Mouse (Mus musculus) forebrain, embryonic 12.5 days (tissue): Measurements from ENCODE around the gene Fadd. TPM values are rescaled to one million over a fixed set of nuclear protein-coding genes. Genes with fewer than 3 reads are reported as not detected.

Experiments
- ATAC-seq: fragments of 200-750 bp; cut with Nextera tagmentation; 2 replicates; pipeline ENCODE4 v1.8.0; 2017; ENCODE audit warnings: moderate TSS enrichment; ENCODE audit not compliant: low FRiP score
- H3K27ac ChIP-seq: fragments of 300-500 bp; sonication (generic); 2 replicates; pipeline ENCODE4 v1.5.1; 2016; ENCODE audit warnings: mild to moderate bottlenecking
- H3K27me3 ChIP-seq: fragments of 300-500 bp; sonication (generic); 2 replicates; pipeline ENCODE4 v1.6.1; 2016; ENCODE audit warnings: mild to moderate bottlenecking
- H3K36me3 ChIP-seq: fragments of 300-500 bp; sonication (generic); replicated peaks from 2 replicates; pipeline ENCODE4 v1.6.1; 2016; ENCODE audit warnings: mild to moderate bottlenecking
- H3K4me1 ChIP-seq: fragments of 300-500 bp; sonication (generic); 2 replicates; pipeline ENCODE4 v1.6.1; 2016
- H3K4me2 ChIP-seq: fragments of 300-500 bp; sonication (generic); 2 replicates; pipeline ENCODE4 v1.6.1; 2016; ENCODE audit warnings: mild to moderate bottlenecking, moderate library complexity
- H3K4me3 ChIP-seq: fragments of 300-500 bp; sonication (generic); replicated peaks from 2 replicates; pipeline ENCODE4 v1.5.1; 2016; ENCODE audit warnings: mild to moderate bottlenecking
- H3K9ac ChIP-seq: fragments of 300-500 bp; sonication (generic); 2 replicates; pipeline ENCODE4 v1.6.1; 2016; ENCODE audit warnings: mild to moderate bottlenecking
- H3K9me3 ChIP-seq: fragments of 300-500 bp; sonication (generic); 2 replicates; pipeline ENCODE4 v1.6.1; 2016
- WGBS: fragments of 180-500 bp; shearing (Covaris S2); methylation state at CpG from one replicate; pipeline ENCODE4 v1.1.7; 2016; 5-methylcytosine and 5-hydroxymethylcytosine counted together
- polyA plus RNA-seq: library from polyadenylated mRNA; unstranded; fragments of >200 nt; fragmentation: Nextera tagmentation; extraction: Ambion mirVana; gene quantifications from 2 replicates; pipeline ENCODE4 v1.2.1, GENCODE M21; 2016

The Fadd gene
- polyA plus RNA-seq, 1 experiment from 2014 or later = 8.7 TPM

GRCm38 (mm10) chr7:144549904-144550566 is 32.2 kb downstream of the Fadd start:
- WGBS = 95% methylated on average over 2 of the region's 2 CpGs
- no peak overlapping the region for H3K4me2 ChIP-seq
- H3K9me3 ChIP-seq = no peaks in the 10 kb centered on the region
- H3K4me3 ChIP-seq = no peak overlapping the region
- H3K9ac ChIP-seq = no peak overlapping the region
- ATAC-seq = no peak
- H3K4me1 ChIP-seq = peaks cover 32% of the 10 kb centered on the region
- H3K27ac ChIP-seq = no peak overlapping the region
- H3K27me3 ChIP-seq = peaks cover 4% of the 10 kb centered on the region
- H3K36me3 ChIP-seq = peaks cover 39% of the 10 kb centered on the region

GRCm38 (mm10) chr7:144545231-144545630 is 37.0 kb downstream of the Fadd start:
- H3K27me3 ChIP-seq = no peaks in the 10 kb centered on the region
- no peaks in the 10 kb centered on the region for H3K9me3 ChIP-seq
- H3K9ac ChIP-seq = no peak overlapping the region
- WGBS = 90% methylated on average over 3 of the region's 3 CpGs
- H3K27ac ChIP-seq = no peak overlapping the region
- no peak for ATAC-seq
- H3K4me3 ChIP-seq = no peak overlapping the region
- H3K4me1 ChIP-seq = no peaks in the 10 kb centered on the region
- H3K36me3 ChIP-seq = peaks cover 28% of the 10 kb centered on the region
- H3K4me2 ChIP-seq = no peak overlapping the region

- Histone ChIP-seq H3K4me1 (peaks cover 10% of the 10 kb centered on the region; the same call in 1 of the 2 replicates), H3K27me3 (no peaks in the 10 kb centered on the region), H3K27ac (no peak overlapping the region), H3K4me2 (no peak overlapping the region), H3K4me3 (no peak overlapping the region), H3K9ac (no peak overlapping the region), H3K9me3 (no peaks in the 10 kb centered on the region), H3K36me3 (peaks cover 4% of the 10 kb centered on the region; the same call in 1 of the 2 replicates)
- no peak for ATAC-seq
- 95% methylated on average over 5 of the region's 5 CpGs for WGBS
Observed at GRCm38 (mm10) chr7:144541351-144541750, 40.9 kb downstream of the Fadd start.

- Histone ChIP-seq H3K4me1 (peaks cover 13% of the 10 kb centered on the region; the same call in 1 of the 2 replicates), H3K27me3 (no peaks in the 10 kb centered on the region), H3K4me2 (no peak overlapping the region), H3K4me3 (no peak overlapping the region), H3K27ac (no peak overlapping the region), H3K9me3 (no peaks in the 10 kb centered on the region), H3K36me3 (0 out of 2 replicates have a peak, but pooled peaks cover 3% of the 10 kb centered on the region), H3K9ac (no peak overlapping the region)
- ATAC-seq = no peak
- WGBS = 69% methylated on average over 2 of the region's 2 CpGs
Observed at GRCm38 (mm10) chr7:144539146-144539545, 43.1 kb downstream of the Fadd start.

GRCm38 (mm10) chr7:144538030-144538644 is 44.1 kb downstream of the Fadd start:
- ATAC-seq = no peak
- peaks cover 13% of the 10 kb centered on the region; the same call in 1 of the 2 replicates for H3K4me1 ChIP-seq
- WGBS = 93% methylated on average over 4 of the region's 4 CpGs
- H3K9me3 ChIP-seq = no peaks in the 10 kb centered on the region
- no peak overlapping the region for H3K27ac ChIP-seq
- H3K4me2 ChIP-seq = no peak overlapping the region
- H3K36me3 ChIP-seq = 0 out of 2 replicates have a peak, but pooled peaks cover 3% of the 10 kb centered on the region
- H3K27me3 ChIP-seq = no peaks in the 10 kb centered on the region
- no peak overlapping the region for H3K9ac ChIP-seq
- no peak overlapping the region for H3K4me3 ChIP-seq

GRCm38 (mm10) chr7:144536367-144536766 is 45.9 kb downstream of the Fadd start:
- Histone ChIP-seq H3K4me3 (no peak overlapping the region), H3K27me3 (no peaks in the 10 kb centered on the region), H3K4me1 (peaks cover 28% of the 10 kb centered on the region), H3K4me2 (no peak overlapping the region), H3K27ac (no peak overlapping the region), H3K9me3 (no peaks in the 10 kb centered on the region), H3K9ac (no peak overlapping the region), H3K36me3 (0 out of 2 replicates have a peak, but pooled peaks cover 3% of the 10 kb centered on the region)
- ATAC-seq = no peak
- 97% methylated on average over 3 of the region's 3 CpGs for WGBS

GRCm38 (mm10) chr7:144534773-144535172 is 47.5 kb downstream of the Fadd start:
- H3K4me1 ChIP-seq = peaks cover 28% of the 10 kb centered on the region
- H3K36me3 ChIP-seq = no peaks in the 10 kb centered on the region
- H3K27ac ChIP-seq = no peak overlapping the region
- H3K4me2 ChIP-seq = no peak overlapping the region
- H3K27me3 ChIP-seq = no peaks in the 10 kb centered on the region
- WGBS = 79% methylated on average over 3 of the region's 3 CpGs
- H3K4me3 ChIP-seq = no peak overlapping the region
- H3K9me3 ChIP-seq = no peaks in the 10 kb centered on the region
- H3K9ac ChIP-seq = no peak overlapping the region
- no peak for ATAC-seq

- ATAC-seq = no peak
- no peaks in the 10 kb centered on the region for H3K27me3 ChIP-seq
- no peaks in the 10 kb centered on the region for H3K36me3 ChIP-seq
- H3K9me3 ChIP-seq = no peaks in the 10 kb centered on the region
- WGBS = 45% methylated on average over 7 of the region's 7 CpGs
- no peak overlapping the region for H3K9ac ChIP-seq
- H3K4me2 ChIP-seq = no peak overlapping the region
- no peak overlapping the region for H3K4me3 ChIP-seq
- H3K27ac ChIP-seq = peak overlapping the region; percentile 11; the same call in 1 of the 2 replicates
- peaks cover 18% of the 10 kb centered on the region for H3K4me1 ChIP-seq
Observed at GRCm38 (mm10) chr7:144531585-144532378, 50.5 kb downstream of the Fadd start.

GRCm38 (mm10) chr7:144529851-144530250 is 52.4 kb downstream of the Fadd start:
- H3K4me3 ChIP-seq = no peak overlapping the region
- WGBS = 94% methylated on average over 3 of the region's 3 CpGs
- no peak overlapping the region for H3K4me2 ChIP-seq
- no peaks in the 10 kb centered on the region for H3K27me3 ChIP-seq
- no peak for ATAC-seq
- H3K27ac ChIP-seq = no peak overlapping the region
- no peaks in the 10 kb centered on the region for H3K36me3 ChIP-seq
- peaks cover 16% of the 10 kb centered on the region for H3K4me1 ChIP-seq
- H3K9me3 ChIP-seq = no peaks in the 10 kb centered on the region
- H3K9ac ChIP-seq = no peak overlapping the region

- Histone ChIP-seq H3K4me2 (no peak overlapping the region), H3K27ac (no peak overlapping the region), H3K9me3 (no peaks in the 10 kb centered on the region), H3K4me3 (no peak overlapping the region), H3K4me1 (peaks cover 13% of the 10 kb centered on the region), H3K27me3 (no peaks in the 10 kb centered on the region), H3K9ac (no peak overlapping the region), H3K36me3 (no peaks in the 10 kb centered on the region)
- no peak for ATAC-seq
- WGBS = 88% methylated on average over 1 of the region's 1 CpGs
Observed at GRCm38 (mm10) chr7:144527723-144528221, 54.5 kb downstream of the Fadd start.
